Mouse (Mus musculus) MEL (cell line): ENCODE results near the gene Fam89a.

Source experiments
- GATA1 ChIP-seq: IDR thresholded peaks from 2 replicates; pipeline ENCODE4 v1.6.1; 2011; ENCODE audit warnings: low read depth, low read length, improper control_type of control experiment
- POLR2A ChIP-seq, 2 experiments: IDR thresholded peaks; 2 replicates each; pipeline ENCODE4 v1.6.1; 2011 to 2012; ENCODE audit warnings: low read length in 2 of 2, mild to moderate bottlenecking in 2 of 2, control low read depth in 1 of 2, improper control_type of control experiment in 1 of 2, low read depth in 1 of 2, moderate library complexity in 1 of 2; ENCODE audit not compliant: control insufficient read depth in 1 of 2, insufficient read depth in 1 of 2, poor library complexity in 1 of 2
- POLR2AphosphoS2 ChIP-seq: IDR thresholded peaks from 2 replicates; pipeline ENCODE4 v1.6.1; 2011; ENCODE audit warnings: low read length, improper control_type of control experiment
- RCOR1 ChIP-seq: IDR thresholded peaks from 2 replicates; pipeline ENCODE4 v1.6.1; 2012; ENCODE audit warnings: low read depth, mild to moderate bottlenecking, inconsistent platforms, low read length, improper control_type of control experiment
- SMC3 ChIP-seq: IDR thresholded peaks from 2 replicates; pipeline ENCODE4 v1.6.1; 2011; ENCODE audit warnings: low read depth, low read length, improper control_type of control experiment
- TAL1 ChIP-seq: IDR thresholded peaks from 2 replicates; pipeline ENCODE4 v1.6.1; 2012; ENCODE audit warnings: mild to moderate bottlenecking, inconsistent platforms, low read length, moderate library complexity, mixed read lengths

- TF ChIP-seq SMC3 (no peak), GATA1 (no peak), POLR2AphosphoS2 (no peak), TAL1 (no peak), RCOR1 (no peak), POLR2A (IDR thresholded peaks at IDR 0.05; ENCODE audit: control insufficient read depth in 1 of 2, insufficient read depth in 1 of 2, low read depth in 1 of 2, low read length in 2 of 2, poor library complexity in 1 of 2) (no peak)
These were observed 41.1 kb upstream of the Fam89a start, which contains the start of gene Trim67 for GRCm38 (mm10) chr8:124792708-124793107.
